Mouse (Mus musculus) small intestine, adult 10 weeks (tissue): ENCODE measurements around the gene Igdcc4. TPM values are rescaled to one million over a fixed set of nuclear protein-coding genes. Genes with fewer than 3 reads are reported as not detected.

Experiments used
- polyA plus RNA-seq: library from polyadenylated mRNA; stranded (reverse); fragments of 350-450 nt; fragmentation: Illumina TruSeq; extraction: RNeasy Lipid Tissue Mini Kit (QIAGEN cat#74804); gene quantifications from one replicate; pipeline ENCODE4 v1.2.3, GENCODE M21; 2014; ENCODE audit warnings: low replicate concordance

The Igdcc4 gene
- polyA plus RNA-seq, result 0.56 TPM

DNA sequence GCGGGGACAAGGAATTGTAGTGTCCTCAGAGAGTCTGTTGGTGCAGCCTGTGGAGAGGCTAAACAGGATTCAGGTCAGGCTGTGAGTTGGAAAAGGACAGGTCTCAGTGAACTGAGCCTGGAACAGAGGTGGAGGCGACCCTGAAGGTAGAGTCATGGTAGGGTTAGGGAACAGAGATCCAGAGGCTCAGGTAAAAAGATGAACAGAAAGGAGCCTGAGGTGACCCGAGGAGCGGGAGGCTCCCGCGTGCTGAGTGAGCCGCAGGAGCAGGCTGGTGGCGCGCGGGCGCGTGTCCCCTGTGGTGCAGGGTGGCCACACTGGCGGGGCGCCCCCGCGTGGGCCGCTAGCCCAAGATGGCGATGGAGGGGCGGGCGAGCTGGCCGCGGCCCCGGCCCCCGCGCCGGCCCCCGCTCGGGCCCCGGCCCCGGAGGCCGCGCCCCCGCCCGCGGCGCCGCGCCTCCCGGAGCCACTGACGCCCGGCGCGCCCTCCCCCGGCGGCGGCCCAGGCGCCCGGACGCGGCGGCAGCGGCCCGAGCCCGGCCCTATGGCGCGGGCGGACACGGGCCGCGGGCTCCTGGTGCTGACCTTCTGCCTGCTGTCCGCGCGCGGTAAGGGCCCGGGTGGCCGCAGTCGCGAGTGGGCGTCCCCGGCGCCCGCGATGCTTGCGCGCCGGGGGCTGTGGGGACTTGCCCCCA lies at the start of gene Igdcc4:
Igdcc4 (plus strand) TSS at position 496 of the 695 bp plus-strand sequence.

GRCm38 (mm10) chr9:65140936-65141305 lies 39.6 kb downstream of the Igdcc4 start, which contains the start of gene Igdcc3:
Gene Igdcc3 (plus strand): TSS chr9:65141189.

Other genes starting within 250 kb of the Igdcc4 start
- not detected for gene Slc24a1, start 149.9 kb upstream of the Igdcc4 start, polyA plus RNA-seq
- 13.4 TPM for gene Ints14, start 140.6 kb upstream of the Igdcc4 start, polyA plus RNA-seq
- gene Hacd3, start 79.8 kb upstream of the Igdcc4 start, polyA plus RNA-seq, result 78.4 TPM
- gene Dpp8, start 69.1 kb upstream of the Igdcc4 start, polyA plus RNA-seq, result 115 TPM
- gene Igdcc3, start 39.7 kb downstream of the Igdcc4 start, polyA plus RNA-seq, result not detected
- 5.1 TPM for gene Parp16, start 93.9 kb downstream of the Igdcc4 start, polyA plus RNA-seq
- gene Cilp, start 163.7 kb downstream of the Igdcc4 start, polyA plus RNA-seq, result 0.89 TPM
- 107 TPM for gene Clpx, start 192.8 kb downstream of the Igdcc4 start, polyA plus RNA-seq
- 5.3 TPM for gene Pdcd7, start 244.6 kb downstream of the Igdcc4 start, polyA plus RNA-seq